8 mouse cellular contexts compared by ENCODE assay signal in the genomic region with DNA sequence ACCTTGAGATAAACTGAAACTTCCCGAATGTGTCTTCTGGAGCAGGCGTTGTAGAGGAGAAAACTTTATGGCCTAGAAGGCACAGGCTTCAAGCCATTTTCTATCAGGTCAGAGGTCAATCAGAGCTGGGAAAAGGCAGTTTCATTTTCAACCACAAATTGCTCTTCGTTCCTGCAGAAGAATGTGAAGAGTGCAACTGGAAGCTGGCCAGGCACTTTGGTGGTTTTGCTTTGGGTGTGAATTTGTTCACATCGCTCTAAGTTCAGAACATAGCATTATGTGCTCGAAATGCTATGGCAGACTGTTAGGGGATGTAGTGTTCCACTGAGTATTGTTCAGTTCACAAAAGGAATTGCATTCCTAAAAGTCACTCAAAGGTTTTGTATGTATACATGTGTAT.
DNase-seq lines count a peak whose midpoint lies in the region; TF ChIP-seq lines count a peak whose summit lies in the region.

No protein-coding gene starts in this region.

- H3K27me3 ChIP-seq in C2C12 (ENCODE audit: control insufficient read depth, insufficient read depth, insufficient read length), result no peaks in the 10 kb centered on the region
- no peaks in the 10 kb centered on the region for H3K27me3 ChIP-seq in forebrain, embryonic 10.5 days (ENCODE audit: poor library complexity, severe bottlenecking)

- no peaks in the 10 kb centered on the region for H3K9me3 ChIP-seq in forebrain, embryonic 10.5 days

- no peak overlapping the region for H3K4me3 ChIP-seq in C2C12 (ENCODE audit: insufficient read depth, poor library complexity, severe bottlenecking)
- no peak overlapping the region for H3K4me3 ChIP-seq in forebrain, embryonic 10.5 days

- intact Hi-C loops in gastrocnemius, postnatal 36 days (cut with DNase I), result no loop called here

- H3K4me1 ChIP-seq in forebrain, embryonic 10.5 days, result no peaks in the 10 kb centered on the region

- H3K79me3 ChIP-seq in C2C12 (ENCODE audit: low read depth), result no peaks in the 10 kb centered on the region

- H3K27ac ChIP-seq in forebrain, embryonic 10.5 days, result no peak overlapping the region

- no peak for TF ChIP-seq CTCF in C2C12 (IDR thresholded peaks at IDR 0.05; ENCODE audit: control insufficient read depth, insufficient read depth, insufficient read length)

- H3K36me3 ChIP-seq in C2C12 (ENCODE audit: control insufficient read depth, insufficient read depth), result no peaks in the 10 kb centered on the region
- H3K36me3 ChIP-seq in forebrain, embryonic 10.5 days (replicated peaks), result no peaks in the 10 kb centered on the region

- H3K79me2 ChIP-seq in C2C12 (ENCODE audit: control insufficient read depth, insufficient read depth), result no peaks in the 10 kb centered on the region

- peak; percentile 4 for DNase-seq in adrenal gland, adult 8-10 months
- DNase-seq in gastrocnemius, postnatal 36 days, result peak; percentile 15 to 31
- peak; percentile 77 for DNase-seq in lung, postnatal 10 days
- no peak for DNase-seq in cerebellum, adult 8-10 months
- DNase-seq in spleen, postnatal 36 days (ENCODE audit: low spot score in 2 of 2), result no peak
- no peak for DNase-seq in cerebellum, postnatal 25 days
- no peak for DNase-seq in forebrain, embryonic 10.5 days (ENCODE audit: extremely low spot score, low spot score)

- WGBS in forebrain, embryonic 10.5 days, result 71% methylated on average over 5 of the region's 5 CpGs

- H3ac ChIP-seq in C2C12 (ENCODE audit: control insufficient read depth, insufficient read length, low read depth), result no peak overlapping the region

TF ChIP-seq in C2C12, 6 proteins besides CTCF, POLR2A, EP300 and RAD21:
- TF ChIP-seq USF1 (IDR thresholded peaks at IDR 0.05; ENCODE audit: low read depth) (no peak), MYOG (IDR thresholded peaks at IDR 0.05; ENCODE audit: control insufficient read depth, extremely low read depth, insufficient read length) (no peak), CEBPB (IDR thresholded peaks at IDR 0.05; ENCODE audit: low read depth) (no peak), MAX (IDR thresholded peaks at IDR 0.05) (peak; percentile 62), MYOD1 (IDR thresholded peaks at IDR 0.05; ENCODE audit: control insufficient read depth, insufficient read length, low read depth) (peak; percentile 32), FOSL1 (IDR thresholded peaks at IDR 0.05; ENCODE audit: insufficient read depth, low read length, poor library complexity, severe bottlenecking) (no peak)

Comparison
In these comparisons a context has a peak if more than half of its experiments do, and no peak if none do; other contexts are left out.
1. DNase-seq: peak in adrenal gland, adult 8-10 months (single experiment), gastrocnemius, postnatal 36 days (2 of 2) and lung, postnatal 10 days (single experiment); none in cerebellum, adult 8-10 months (single experiment), spleen, postnatal 36 days (0 of 2), cerebellum, postnatal 25 days (0 of 2) and forebrain, embryonic 10.5 days (single experiment).